Mouse (Mus musculus): Measurements from ENCODE around the gene Pde4b.

GRCm38 (mm10) chr4:102511511-102511910 lies 424.2 kb downstream of the Pde4b start:
- TF ChIP-seq ZC3H11A (IDR thresholded peaks at IDR 0.05; ENCODE audit: borderline replicate concordance, low read depth, low read length): no peak
- TF ChIP-seq HCFC1 (IDR thresholded peaks at IDR 0.05; ENCODE audit: borderline replicate concordance, insufficient read depth, low read length): no peak
